Mouse (Mus musculus): ENCODE results near the gene Etfrf1. TPM values are rescaled to one million over a fixed set of nuclear protein-coding genes. Genes with fewer than 3 reads are reported as not detected.
A peak's percentile ranks its signal among the peaks of the same experiment; 100 is the strongest.

The Etfrf1 gene
- polyA plus RNA-seq (2014; fragmentation: Nextera tagmentation; extraction: Ambion mirVana): 57.2 and 62.5 TPM in 2 replicates

GRCm38 (mm10) chr6:145210816-145211338 lies at the start of gene Etfrf1, which contains the start of gene Casc1:
Gene Etfrf1 (plus strand): TSS chr6:145211134.
Gene Casc1 (minus strand): TSS chr6:145211005.
- Histone ChIP-seq H3K9me3 (replicated peaks; ENCODE audit: control insufficient read depth, low read length) (no peaks in the 10 kb centered on the region), H3K4me2 (peak within 1 kb of the TSS; percentile 80), H3K4me3 (ENCODE audit: low read depth, low read length) (peak within 1 kb of the TSS; percentile 79), H3K36me3 (ENCODE audit: control insufficient read depth, insufficient read depth, low read length) (no peaks in the 10 kb centered on the region), H3K4me1 (ENCODE audit: control insufficient read depth, insufficient read depth, low read length) (peaks cover 8% of the 10 kb centered on the region; the same call in 1 of the 2 replicates), H3K9ac (ENCODE audit: low read depth, low read length) (peak within 1 kb of the TSS; percentile 96), H3K27ac (ENCODE audit: low read depth, low read length) (peak within 1 kb of the TSS; percentile 99), H3K27me3 (ENCODE audit: control insufficient read depth, insufficient read depth, low read length) (no peaks in the 10 kb centered on the region)
- ATAC-seq (replicated peaks; ENCODE audit: insufficient number of reproducible peaks, low FRiP score, low TSS enrichment): peak; percentile 99
- under 1% methylated on average over 36 of the region's 36 CpGs for WGBS (ENCODE audit: insufficient replicate concordance)

GRCm38 (mm10) chr6:145171892-145172606 lies 38.9 kb upstream of the Etfrf1 start:
- ATAC-seq (replicated peaks; ENCODE audit: insufficient number of reproducible peaks, low FRiP score, low TSS enrichment): peak; percentile 57; the same call in 1 of the 2 replicates
- peak overlapping the region; percentile 51; the same call in 1 of the 2 replicates for H3K27ac ChIP-seq (ENCODE audit: low read depth, low read length)
- WGBS (ENCODE audit: insufficient replicate concordance): 42% methylated on average over 14 of the region's 14 CpGs

GRCm38 (mm10) chr6:145173781-145174191 lies 37.1 kb upstream of the Etfrf1 start:
- H3K4me2 ChIP-seq: peak overlapping the region; percentile 50

More at GRCm38 (mm10) chr6:145171892-145172606, 38.9 kb upstream of the Etfrf1 start:
- H3K9ac ChIP-seq (ENCODE audit: low read depth, low read length): no peak overlapping the region
- no peaks in the 10 kb centered on the region for H3K36me3 ChIP-seq (ENCODE audit: control insufficient read depth, insufficient read depth, low read length)
- peaks cover 34% of the 10 kb centered on the region for H3K4me1 ChIP-seq (ENCODE audit: control insufficient read depth, insufficient read depth, low read length)
- H3K27me3 ChIP-seq (ENCODE audit: control insufficient read depth, insufficient read depth, low read length): peaks cover 8% of the 10 kb centered on the region
- peak overlapping the region; percentile 35 for H3K4me2 ChIP-seq
- no peaks in the 10 kb centered on the region for H3K9me3 ChIP-seq (replicated peaks; ENCODE audit: control insufficient read depth, low read length)
- H3K4me3 ChIP-seq (ENCODE audit: low read depth, low read length): no peak overlapping the region

DNA sequence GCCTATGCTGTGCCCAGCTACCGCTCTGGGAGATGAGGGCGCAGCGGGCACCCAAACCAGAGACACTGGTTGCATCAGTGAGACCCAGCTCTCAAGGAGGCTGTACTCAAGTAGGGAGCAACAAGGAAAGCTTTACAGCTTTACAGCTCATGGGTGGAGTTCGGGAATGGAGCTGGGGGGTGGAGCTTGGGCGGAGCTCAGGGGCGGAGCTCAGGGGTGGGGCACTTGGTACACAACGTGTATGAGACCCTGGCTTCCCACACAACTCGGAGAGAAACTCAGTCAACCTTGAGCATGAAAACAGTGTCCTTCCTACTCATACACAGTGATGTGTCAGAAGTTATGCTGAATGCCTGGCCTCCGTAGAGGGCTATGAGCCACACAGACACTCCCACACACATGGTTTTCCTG lies 35.4 kb upstream of the Etfrf1 start:
- no peak overlapping the region for H3K4me3 ChIP-seq (ENCODE audit: low read depth, low read length)
- no peak for ATAC-seq (replicated peaks; ENCODE audit: insufficient number of reproducible peaks, low FRiP score, low TSS enrichment)
- 39% methylated on average over 9 of the region's 9 CpGs for WGBS (ENCODE audit: insufficient replicate concordance)

More at GRCm38 (mm10) chr6:145173781-145174191, 37.1 kb upstream of the Etfrf1 start:
- Histone ChIP-seq H3K9me3 (replicated peaks; ENCODE audit: control insufficient read depth, low read length) (no peaks in the 10 kb centered on the region), H3K4me1 (ENCODE audit: control insufficient read depth, insufficient read depth, low read length) (peaks cover 34% of the 10 kb centered on the region), H3K9ac (ENCODE audit: low read depth, low read length) (peak overlapping the region; percentile 52), H3K36me3 (ENCODE audit: control insufficient read depth, insufficient read depth, low read length) (no peaks in the 10 kb centered on the region), H3K27me3 (ENCODE audit: control insufficient read depth, insufficient read depth, low read length) (peaks cover 8% of the 10 kb centered on the region), H3K4me3 (ENCODE audit: low read depth, low read length) (no peak overlapping the region), H3K27ac (ENCODE audit: low read depth, low read length) (peak overlapping the region; percentile 70)
- peak; percentile 73 for ATAC-seq (replicated peaks; ENCODE audit: insufficient number of reproducible peaks, low FRiP score, low TSS enrichment)
- WGBS (ENCODE audit: insufficient replicate concordance): 3% methylated on average over 11 of the region's 11 CpGs

GRCm38 (mm10) chr6:145176474-145176873 lies 34.5 kb upstream of the Etfrf1 start:
- no peak for ATAC-seq (replicated peaks; ENCODE audit: insufficient number of reproducible peaks, low FRiP score, low TSS enrichment)
- peaks cover 34% of the 10 kb centered on the region for H3K4me1 ChIP-seq (ENCODE audit: control insufficient read depth, insufficient read depth, low read length)
- H3K4me2 ChIP-seq: no peak overlapping the region
- no peak overlapping the region for H3K4me3 ChIP-seq (ENCODE audit: low read depth, low read length)
- peaks cover 8% of the 10 kb centered on the region for H3K27me3 ChIP-seq (ENCODE audit: control insufficient read depth, insufficient read depth, low read length)
- WGBS (ENCODE audit: insufficient replicate concordance): 47% methylated on average over 10 of the region's 10 CpGs
- no peak overlapping the region for H3K9ac ChIP-seq (ENCODE audit: low read depth, low read length)
- H3K27ac ChIP-seq (ENCODE audit: low read depth, low read length): no peak overlapping the region
- H3K36me3 ChIP-seq (ENCODE audit: control insufficient read depth, insufficient read depth, low read length): no peaks in the 10 kb centered on the region
- no peaks in the 10 kb centered on the region for H3K9me3 ChIP-seq (replicated peaks; ENCODE audit: control insufficient read depth, low read length)

More for the DNA sequence above, 35.4 kb upstream of the Etfrf1 start:
- Histone ChIP-seq H3K4me1 (ENCODE audit: control insufficient read depth, insufficient read depth, low read length) (peaks cover 34% of the 10 kb centered on the region), H3K36me3 (ENCODE audit: control insufficient read depth, insufficient read depth, low read length) (no peaks in the 10 kb centered on the region), H3K27ac (ENCODE audit: low read depth, low read length) (no peak overlapping the region), H3K9me3 (replicated peaks; ENCODE audit: control insufficient read depth, low read length) (no peaks in the 10 kb centered on the region), H3K4me2 (0 out of 2 replicates have a peak overlapping the region, but pooled peaks have one; percentile 7), H3K27me3 (ENCODE audit: control insufficient read depth, insufficient read depth, low read length) (peaks cover 8% of the 10 kb centered on the region), H3K9ac (ENCODE audit: low read depth, low read length) (no peak overlapping the region)

DNA sequence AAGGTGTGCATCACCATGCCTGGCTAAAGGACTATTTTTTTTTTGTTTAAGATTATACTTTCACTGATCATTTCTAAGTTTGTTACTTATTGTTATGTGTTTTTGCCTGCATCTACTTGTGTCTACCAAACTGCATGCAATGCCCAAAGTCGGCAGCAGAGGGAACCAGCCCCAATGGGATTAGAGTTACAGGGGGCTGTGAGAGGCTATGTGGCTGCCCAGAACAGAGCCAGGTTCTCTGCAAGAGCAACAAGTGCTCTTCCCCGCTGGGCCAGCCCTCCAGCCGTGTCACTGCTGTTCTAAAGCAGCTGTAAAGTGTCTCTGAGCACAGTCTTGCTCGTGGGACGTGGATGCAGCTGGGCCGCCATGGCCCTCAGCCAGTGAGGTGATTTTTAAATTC lies 31.3 kb upstream of the Etfrf1 start:
- peaks cover 8% of the 10 kb centered on the region for H3K27me3 ChIP-seq (ENCODE audit: control insufficient read depth, insufficient read depth, low read length)
- no peak overlapping the region for H3K4me3 ChIP-seq (ENCODE audit: low read depth, low read length)
- no peak overlapping the region for H3K9ac ChIP-seq (ENCODE audit: low read depth, low read length)
- peaks cover 15% of the 10 kb centered on the region for H3K4me1 ChIP-seq (ENCODE audit: control insufficient read depth, insufficient read depth, low read length)
- H3K27ac ChIP-seq (ENCODE audit: low read depth, low read length): no peak overlapping the region
- WGBS (ENCODE audit: insufficient replicate concordance): 37% methylated on average over 6 of the region's 6 CpGs
- no peaks in the 10 kb centered on the region for H3K36me3 ChIP-seq (ENCODE audit: control insufficient read depth, insufficient read depth, low read length)
- no peaks in the 10 kb centered on the region for H3K9me3 ChIP-seq (replicated peaks; ENCODE audit: control insufficient read depth, low read length)
- no peak for ATAC-seq (replicated peaks; ENCODE audit: insufficient number of reproducible peaks, low FRiP score, low TSS enrichment)
- H3K4me2 ChIP-seq: no peak overlapping the region

DNA sequence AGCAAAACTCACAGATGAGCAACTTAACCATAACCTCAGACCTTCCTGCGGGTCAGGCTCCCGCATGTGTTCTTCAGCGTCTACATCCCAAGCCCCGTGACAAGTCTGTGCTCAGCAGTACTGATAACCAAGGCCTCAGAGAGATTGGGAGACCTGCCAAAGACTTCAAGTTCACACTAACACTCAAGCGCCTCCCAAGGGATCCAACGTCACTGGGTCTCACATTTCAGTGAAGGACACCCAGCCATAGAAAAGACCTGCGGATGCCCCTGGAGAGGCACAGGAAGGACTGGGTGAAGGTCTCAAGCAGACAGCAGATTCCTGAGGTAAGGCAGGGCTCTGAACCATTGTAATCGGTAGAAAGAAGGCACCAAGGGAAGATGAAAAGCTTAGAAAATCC lies 28.9 kb upstream of the Etfrf1 start:
- Histone ChIP-seq H3K27me3 (ENCODE audit: control insufficient read depth, insufficient read depth, low read length) (peaks cover under 1% of the 10 kb centered on the region; the same call in 1 of the 2 replicates), H3K9me3 (replicated peaks; ENCODE audit: control insufficient read depth, low read length) (no peaks in the 10 kb centered on the region), H3K4me3 (ENCODE audit: low read depth, low read length) (peak overlapping the region; percentile 2; the same call in 1 of the 2 replicates), H3K9ac (ENCODE audit: low read depth, low read length) (no peak overlapping the region), H3K27ac (ENCODE audit: low read depth, low read length) (peak overlapping the region; percentile 11), H3K36me3 (ENCODE audit: control insufficient read depth, insufficient read depth, low read length) (no peaks in the 10 kb centered on the region), H3K4me1 (ENCODE audit: control insufficient read depth, insufficient read depth, low read length) (peaks cover 7% of the 10 kb centered on the region; the same call in 1 of the 2 replicates), H3K4me2 (peak overlapping the region; percentile 31)
- ATAC-seq (replicated peaks; ENCODE audit: insufficient number of reproducible peaks, low FRiP score, low TSS enrichment): no peak
- WGBS (ENCODE audit: insufficient replicate concordance): 24% methylated on average over 8 of the region's 8 CpGs

- H3K27ac ChIP-seq (ENCODE audit: low read depth, low read length): no peak overlapping the region
- H3K9ac ChIP-seq (ENCODE audit: low read depth, low read length): 0 out of 2 replicates have a peak overlapping the region, but pooled peaks have one; percentile 16
- no peak for ATAC-seq (replicated peaks; ENCODE audit: insufficient number of reproducible peaks, low FRiP score, low TSS enrichment)
- no peaks in the 10 kb centered on the region for H3K36me3 ChIP-seq (ENCODE audit: control insufficient read depth, insufficient read depth, low read length)
- peaks cover 7% of the 10 kb centered on the region; the same call in 1 of the 2 replicates for H3K4me1 ChIP-seq (ENCODE audit: control insufficient read depth, insufficient read depth, low read length)
- no peaks in the 10 kb centered on the region for H3K27me3 ChIP-seq (ENCODE audit: control insufficient read depth, insufficient read depth, low read length)
- H3K4me2 ChIP-seq: no peak overlapping the region
- whole genome bisulfite sequencing (ENCODE audit: insufficient replicate concordance): 97% methylated on average over 1 of the region's 1 CpGs
- no peak overlapping the region for H3K4me3 ChIP-seq (ENCODE audit: low read depth, low read length)
- H3K9me3 ChIP-seq (replicated peaks; ENCODE audit: control insufficient read depth, low read length): no peaks in the 10 kb centered on the region
These were observed 24.8 kb upstream of the Etfrf1 start for GRCm38 (mm10) chr6:145186096-145186495.

Measured in heart, embryonic 11.5 days (tissue).